Mouse (Mus musculus) limb, embryonic 11.5 days (tissue): ENCODE measurements at regions not wholly inside any gene's neighbourhood (a gene's known extent, or its start where the extent isn't known, plus 50 kb on each side); places are given as distances from the start of the nearest gene placed in this dataset.

Experiments
- ATAC-seq: fragments of 200-750 bp; cut with Nextera tagmentation; 2 replicates; pipeline ENCODE4 v1.8.0; 2017; ENCODE audit warnings: low read depth; ENCODE audit not compliant: insufficient number of reproducible peaks, low FRiP score, low TSS enrichment
- DNase-seq: peaks from one replicate; pipeline ENCODE4 v3.0.0-alpha.2; 2015; ENCODE audit warnings: low spot score
- H3K27ac ChIP-seq: fragments of 300-500 bp; sonication (generic); replicated peaks from 2 replicates; pipeline ENCODE4 v1.5.1; 2014; ENCODE audit warnings: low read depth, mild to moderate bottlenecking, low read length
- H3K27me3 ChIP-seq: fragments of 300-500 bp; sonication (generic); 2 replicates; pipeline ENCODE4 v1.6.1; 2014; ENCODE audit warnings: mild to moderate bottlenecking, low read length, mixed read lengths; ENCODE audit not compliant: control insufficient read depth, insufficient read depth
- H3K36me3 ChIP-seq: fragments of 300-500 bp; sonication (generic); 2 replicates; pipeline ENCODE4 v1.6.1; 2014; ENCODE audit warnings: mild to moderate bottlenecking, low read length, moderate library complexity, mixed read lengths; ENCODE audit not compliant: control insufficient read depth, insufficient read depth
- H3K4me1 ChIP-seq: fragments of 300-500 bp; sonication (generic); 2 replicates; pipeline ENCODE4 v1.6.1; 2014; ENCODE audit warnings: low read length, mixed read lengths; ENCODE audit not compliant: control insufficient read depth, insufficient read depth
- H3K4me2 ChIP-seq: fragments of 300-500 bp; sonication (generic); 2 replicates; pipeline ENCODE4 v1.6.1; 2014; ENCODE audit warnings: low read depth, mild to moderate bottlenecking, moderate library complexity; ENCODE audit not compliant: severe bottlenecking
- H3K4me3 ChIP-seq: fragments of 300-500 bp; sonication (generic); 2 replicates; pipeline ENCODE4 v1.5.1; 2014; ENCODE audit warnings: low read depth, low read length
- H3K9ac ChIP-seq: fragments of 300-500 bp; sonication (generic); 2 replicates; pipeline ENCODE4 v1.6.1; 2014; ENCODE audit warnings: mild to moderate bottlenecking, low read length
- H3K9me3 ChIP-seq: fragments of 300-500 bp; sonication (generic); 2 replicates; pipeline ENCODE4 v1.6.1; 2016; ENCODE audit warnings: low read length; ENCODE audit not compliant: control insufficient read depth
- WGBS: fragments of 180-500 bp; shearing (Covaris S2); extraction: QIAGEN DNeasy Blood & Tissue Kit; methylation state at CpG from one replicate; pipeline ENCODE4 v1.1.7; 2014; 5-methylcytosine and 5-hydroxymethylcytosine counted together

GRCm38 (mm10) chr2:117070348-117070747, 50.8 kb upstream of the Spred1 start:
- H3K36me3 ChIP-seq = no peaks in the 10 kb centered on the region
- no peaks in the 10 kb centered on the region for H3K27me3 ChIP-seq
- H3K27ac ChIP-seq = no peak overlapping the region
- H3K4me3 ChIP-seq = no peak overlapping the region
- H3K4me2 ChIP-seq = no peak overlapping the region
- 80% methylated on average over 6 of the region's 6 CpGs for WGBS
- H3K9me3 ChIP-seq = no peaks in the 10 kb centered on the region
- H3K9ac ChIP-seq = no peak overlapping the region
- H3K4me1 ChIP-seq = no peaks in the 10 kb centered on the region
- ATAC-seq (no peak), DNase-seq (no peak)

- no peak overlapping the region for H3K27ac ChIP-seq
- DNase-seq (no peak), ATAC-seq (no peak)
- no peak overlapping the region for H3K4me2 ChIP-seq
- H3K4me1 ChIP-seq = no peaks in the 10 kb centered on the region
- no peaks in the 10 kb centered on the region for H3K36me3 ChIP-seq
- no peak overlapping the region for H3K9ac ChIP-seq
- H3K9me3 ChIP-seq = no peaks in the 10 kb centered on the region
- no peaks in the 10 kb centered on the region for H3K27me3 ChIP-seq
- no peak overlapping the region for H3K4me3 ChIP-seq
These were observed 50.1 kb upstream of the Spred1 start for GRCm38 (mm10) chr2:117071098-117071497.
